ENCODE assay signal across 15 mouse cellular contexts in genomic region chr14:102722633-102723032, GRCm38 (mm10).
"Had no signal": no experiment of that assay in that cellular context is flagged by ENCODE, and none has a peak within 500 bp of the region (broad histone marks: within the 10 kb centered on the region; RNA-seq: fewer than 3 reads in every experiment).

No protein-coding gene starts in this region.

- H3K27me3 ChIP-seq: liver, embryonic 15.5 days; megakaryocyte, embryonic 14.5 days; midbrain, embryonic 12.5 days; neural tube, embryonic 12.5 days; stomach, embryonic 15.5 days had no signal

- H3K4me3 ChIP-seq: liver, embryonic 15.5 days; megakaryocyte, embryonic 14.5 days; midbrain, embryonic 12.5 days; neural tube, embryonic 12.5 days; stomach, embryonic 15.5 days had no signal

- ATAC-seq: liver, postnatal 0 days had no signal

- H3K9ac ChIP-seq: liver, embryonic 15.5 days; liver, postnatal 0 days; midbrain, embryonic 12.5 days; neural tube, embryonic 12.5 days; stomach, embryonic 15.5 days had no signal

- H3K27ac ChIP-seq: liver, embryonic 15.5 days; macrophage; midbrain, embryonic 12.5 days; neural tube, embryonic 12.5 days; stomach, embryonic 15.5 days; stomach, postnatal 0 days had no signal

- H3K4me2 ChIP-seq: liver, embryonic 15.5 days; midbrain, embryonic 12.5 days; neural tube, embryonic 12.5 days; stomach, embryonic 15.5 days had no signal

- H3K4me1 ChIP-seq: liver, embryonic 15.5 days; midbrain, embryonic 12.5 days; neural tube, embryonic 12.5 days; stomach, embryonic 15.5 days had no signal

- H3K36me3 ChIP-seq: liver, embryonic 15.5 days; midbrain, embryonic 12.5 days; neural tube, embryonic 12.5 days; stomach, embryonic 15.5 days had no signal

- H3K9me3 ChIP-seq: liver, embryonic 15.5 days; megakaryocyte, embryonic 14.5 days; midbrain, embryonic 12.5 days; neural tube, embryonic 12.5 days; stomach, embryonic 15.5 days had no signal

- DNase-seq: liver, postnatal 0 days; lung, adult 2 months; lung, postnatal 10 days; midbrain, embryonic 14.5 days; right cerebral cortex, postnatal 14 days; thymus, adult 2 months; thymus, postnatal 25 days; thymus, postnatal 4 days had no signal
